Comparison of ENCODE assay signal across 7 mouse cellular contexts in the genomic region with DNA sequence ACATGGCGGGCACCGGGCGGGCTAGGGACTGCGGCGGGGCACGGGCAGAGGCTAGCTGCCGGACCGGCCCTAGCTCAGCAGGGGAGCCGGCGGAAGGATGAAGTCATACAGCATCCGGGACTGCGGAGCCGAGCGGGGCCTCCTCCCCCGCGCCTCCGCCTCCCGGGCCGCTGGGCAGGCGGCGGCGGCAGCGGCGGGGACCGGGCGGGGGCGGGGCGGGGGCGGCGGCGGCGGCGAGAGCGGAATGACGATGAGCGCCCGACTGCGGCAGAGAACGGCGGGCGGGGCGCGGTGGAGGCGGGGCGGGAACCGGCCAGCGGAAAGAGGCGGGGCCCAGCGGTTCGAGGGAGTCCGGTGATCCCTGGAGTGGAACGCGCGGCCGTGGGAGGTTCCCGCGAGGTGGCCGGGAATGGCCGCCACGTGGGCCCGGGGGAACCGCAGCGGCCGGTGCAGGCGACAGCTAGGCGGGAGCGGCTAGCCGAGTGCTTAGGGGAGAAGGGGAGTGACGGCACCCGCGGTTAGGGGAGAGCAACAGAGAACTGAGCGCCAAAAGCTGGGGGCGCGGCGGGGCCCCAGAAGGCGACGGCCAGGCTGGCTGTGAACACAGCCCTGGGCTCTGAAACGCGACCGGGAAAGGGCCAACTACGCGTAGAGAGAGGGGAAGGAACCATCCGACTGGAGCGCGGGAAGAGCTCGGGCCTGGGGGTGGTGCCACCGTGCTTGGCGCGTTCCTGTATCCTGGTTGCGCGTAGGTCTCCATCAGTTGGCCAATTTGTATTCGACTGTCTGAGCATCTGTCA. TPM values are rescaled to one million over a fixed set of nuclear protein-coding genes. Genes with fewer than 3 reads are reported as not detected.
DNase-seq lines count a peak whose midpoint lies in the region; ATAC-seq and TF ChIP-seq lines count a peak whose summit lies in the region.

Gene Camk2n2 (minus strand): TSS at position 97 of the 800 bp plus-strand sequence.

- peak within 1 kb of the TSS; percentile 78 for H3K4me2 ChIP-seq in forebrain, embryonic 13.5 days

- H3K27me3 ChIP-seq in Patski = no peaks in the 10 kb centered on the region
- no peaks in the 10 kb centered on the region for H3K27me3 ChIP-seq in forebrain, embryonic 13.5 days

- H3K9ac ChIP-seq in forebrain, embryonic 13.5 days = peak within 1 kb of the TSS; percentile 81

- no peak for DNase-seq in Patski (ENCODE audit: low read depth, low spot score)
- DNase-seq in cerebellum, adult 11 months = peak; percentile 82
- peak; percentile 58 for DNase-seq in heart, postnatal 4 days
- DNase-seq in layer of hippocampus, postnatal 14 days (ENCODE audit: low spot score in 2 of 2) = peak; percentile 42 to 44
- DNase-seq in lung, postnatal 10 days = peak; percentile 56
- DNase-seq in retina, embryonic 14.5 days (ENCODE audit: low spot score) = peak; percentile 70

- CTCF ChIA-PET in Patski (lab: Charles Lee) = interaction anchor here (1.7 kb wide), 1 partner anchor 10 kb away, joined by 5 read pairs; the partner anchor contains the start of genes Alg3, Eef1akmt4 and Gm49333

- H3K4me1 ChIP-seq in forebrain, embryonic 13.5 days = peaks cover 37% of the 10 kb centered on the region

- H3K36me3 ChIP-seq in forebrain, embryonic 13.5 days (ENCODE audit: poor library complexity, severe bottlenecking) = peaks cover 11% of the 10 kb centered on the region; the same call in 1 of the 2 replicates

- WGBS in forebrain, embryonic 13.5 days = under 1% methylated on average over 76 of the region's 92 CpGs

- H3K27ac ChIP-seq in forebrain, embryonic 13.5 days = peak within 1 kb of the TSS; percentile 94

- no peaks in the 10 kb centered on the region for H3K9me3 ChIP-seq in forebrain, embryonic 13.5 days (replicated peaks)

- POLR2A ChIA-PET in Patski (lab: Charles Lee) = interaction anchor here (0.7 to 1.3 kb wide), 3 partner anchors 8 to 123 kb away, joined by 3 to 5 read pairs (median 5); partner anchors contain the start of genes Abcf3 and Eif2b5

- ATAC-seq in Patski = peak; percentile 73
- ATAC-seq in forebrain, embryonic 13.5 days = peak; percentile 61

- TF ChIP-seq CTCF in Patski (IDR thresholded peaks at IDR 0.05) = no peak

- H3K4me3 ChIP-seq in forebrain, embryonic 13.5 days = peak within 1 kb of the TSS; percentile 70

- in situ Hi-C loops in Patski (cut with MboI; ENCODE audit: low pct_unique_long_range_greater_than_20kb) = no loop called here

RNA-seq across cellular contexts. Expression of gene Camk2n2, which starts in this region (rescaled TPM):
- polyA plus RNA-seq in Patski (2021) = 11.5 TPM
- polyA plus RNA-seq in forebrain, embryonic 13.5 days (2015; fragmentation: Nextera tagmentation; extraction: Ambion mirVana) = 9.6 and 10.9 TPM in 2 replicates
- total RNA-seq in heart, postnatal 4 days (2021) = 1 to 10 TPM; 2.0 TPM
- 100 to 1,000 TPM; 118 to 125 TPM for total RNA-seq in layer of hippocampus, postnatal 14 days (2021)

Comparison
In these comparisons a context has a peak if more than half of its experiments do, and no peak if none do; other contexts are left out.
1. RNA of gene Camk2n2 (total RNA-seq): 118 to 125 TPM in layer of hippocampus, postnatal 14 days; 2.0 TPM in heart, postnatal 4 days; every median in the first group is over 10 times any median in the second.